Mouse (Mus musculus) CH12.LX (cell line): ENCODE measurements around the gene Iqsec3.

ENCODE experiments used
- CTCF ChIP-seq, 2 experiments: IDR thresholded peaks in 1 of 2; conservative IDR thresholded peaks in 1 of 2; 2 replicates each; pipeline ENCODE4 v1.5.1; 2011 to 2012; ENCODE audit warnings: low read depth in 2 of 2, low read length in 2 of 2, improper control_type of control experiment in 1 of 2, inconsistent platforms in 1 of 2, mild to moderate bottlenecking in 1 of 2, moderate library complexity in 1 of 2
- E2F4 ChIP-seq: IDR thresholded peaks from 2 replicates; pipeline ENCODE4 v1.6.1; 2011; ENCODE audit warnings: low read depth, low read length, improper control_type of control experiment; ENCODE audit not compliant: insufficient replicate concordance
- EP300 ChIP-seq: IDR thresholded peaks from 2 replicates; pipeline ENCODE4 v1.6.1; 2011; ENCODE audit warnings: low read length, improper control_type of control experiment
- MAX ChIP-seq: IDR thresholded peaks from 2 replicates; pipeline ENCODE4 v1.6.1; 2011; ENCODE audit warnings: low read length, improper control_type of control experiment
- MXI1 ChIP-seq: IDR thresholded peaks from 2 replicates; pipeline ENCODE4 v1.6.1; 2011; ENCODE audit warnings: mild to moderate bottlenecking, low read depth, low read length, improper control_type of control experiment
- UBTF ChIP-seq: IDR thresholded peaks from 2 replicates; pipeline ENCODE4 v1.6.1; 2012; ENCODE audit warnings: low read depth, mild to moderate bottlenecking, inconsistent platforms, low read length, improper control_type of control experiment, moderate library complexity
- ZMIZ1 ChIP-seq: IDR thresholded peaks from 2 replicates; pipeline ENCODE4 v1.6.1; 2012; ENCODE audit warnings: low read depth, mild to moderate bottlenecking, inconsistent platforms, low read length, improper control_type of control experiment

- no peak for TF ChIP-seq EP300
- no peak for TF ChIP-seq MAX
- TF ChIP-seq E2F4, result no peak
- no peak for TF ChIP-seq ZMIZ1
- TF ChIP-seq CTCF (conservative IDR thresholded peaks at IDR 0.05 in 1 of 2, IDR thresholded peaks at IDR 0.05 in 1 of 2; ENCODE audit: low read depth in 2 of 2, low read length in 2 of 2), result no peak
- TF ChIP-seq MXI1, result no peak
- no peak for TF ChIP-seq UBTF
Measured at GRCm38 (mm10) chr6:121499856-121500255, 26.4 kb upstream of the Iqsec3 start.
